Mouse (Mus musculus): ENCODE data around the gene Tenm4.

The Tenm4 gene

GRCm38 (mm10) chr7:96408161-96408889, 237.3 kb downstream of the Tenm4 start:
- no peak for DNase-seq (ENCODE audit: low spot score)

DNA sequence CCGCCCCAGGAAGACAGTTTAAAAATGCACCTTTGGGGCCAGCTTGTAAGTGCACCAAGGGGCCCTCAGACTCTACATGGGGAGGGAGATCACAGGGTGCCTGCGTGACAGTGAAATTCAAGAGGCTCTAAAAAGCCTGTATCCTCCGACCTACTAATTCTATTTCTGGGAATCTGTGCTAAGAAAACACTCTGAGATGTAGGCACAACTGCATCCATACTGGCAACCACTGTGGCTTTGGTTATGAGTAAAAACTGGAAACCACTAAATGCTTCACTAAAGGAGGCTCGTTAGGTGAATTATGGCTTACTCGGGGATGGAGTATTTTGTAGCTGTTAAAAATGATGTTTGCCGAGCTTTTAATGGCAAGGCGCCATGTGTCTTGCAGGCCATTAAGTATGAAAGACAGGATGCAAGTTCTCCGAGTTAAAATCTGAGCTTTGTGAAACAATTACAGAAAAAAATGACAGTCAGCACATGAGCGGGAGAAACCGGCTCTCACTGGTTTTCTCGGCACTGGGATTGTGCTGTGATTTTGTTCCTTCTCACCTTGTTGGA, 238.4 kb downstream of the Tenm4 start:
- no peak for DNase-seq (ENCODE audit: low spot score)

DNA sequence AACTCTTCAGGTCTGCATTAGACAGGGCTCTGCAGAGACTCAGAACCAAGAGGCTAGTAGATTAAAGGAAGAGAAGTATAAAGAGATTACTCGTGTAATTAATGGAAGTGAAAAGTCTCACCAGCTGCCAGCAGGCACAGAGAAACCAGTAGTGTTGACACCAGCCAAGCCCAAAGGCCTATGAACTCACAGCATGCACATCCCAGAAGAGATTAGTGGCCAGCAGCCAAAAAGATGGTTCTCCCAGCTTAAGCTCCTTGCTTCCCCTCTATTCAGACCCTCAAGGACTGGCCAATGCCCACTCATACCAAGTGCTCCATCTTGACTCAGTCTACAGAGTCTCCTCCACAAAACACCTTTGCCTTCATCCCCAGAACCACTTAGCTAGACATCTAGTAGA, 242.8 kb downstream of the Tenm4 start:
- no peak for DNase-seq (ENCODE audit: low spot score)

DNA sequence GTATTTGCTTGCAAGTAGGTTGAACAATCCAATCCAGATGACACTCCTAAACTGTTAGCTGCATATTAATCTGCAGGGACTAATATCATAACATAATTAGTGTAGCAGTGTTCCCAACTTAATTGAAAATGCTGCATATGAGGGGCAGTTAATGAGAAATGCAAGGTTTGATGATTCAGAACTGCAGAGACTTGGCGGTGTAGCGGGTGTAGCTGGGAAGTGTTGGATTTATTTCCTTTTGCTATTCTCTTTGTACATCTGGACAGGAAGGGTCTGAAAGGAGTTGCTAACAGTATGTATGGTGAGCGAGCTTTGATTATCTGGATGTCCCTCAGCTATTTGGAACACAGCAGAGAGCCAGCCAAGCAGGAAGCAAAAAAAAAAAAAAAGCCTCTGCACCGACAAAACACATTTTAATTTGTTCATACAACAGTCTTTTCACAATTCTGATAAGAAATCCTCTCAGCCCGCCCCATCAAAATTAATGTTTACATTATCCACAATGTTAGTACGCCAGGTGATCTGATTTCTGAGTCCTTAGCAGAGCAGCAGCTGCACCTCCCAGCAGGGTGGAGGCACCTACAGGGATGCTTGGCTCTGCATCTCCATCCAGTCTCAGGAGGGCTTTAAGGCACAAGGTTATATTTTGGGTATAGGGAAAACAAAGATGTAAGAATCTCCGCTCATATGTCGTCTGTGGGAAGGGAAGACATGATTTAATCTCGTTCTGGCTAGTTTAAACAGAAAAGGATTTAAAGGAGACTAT, 243.4 kb downstream of the Tenm4 start:
- no peak for DNase-seq (ENCODE audit: low spot score)

- peak; percentile 47 for DNase-seq (ENCODE audit: low spot score)
These were observed 246.4 kb downstream of the Tenm4 start for GRCm38 (mm10) chr7:96417251-96418004.

- DNase-seq (ENCODE audit: low spot score) = no peak
These were observed 247.1 kb downstream of the Tenm4 start for GRCm38 (mm10) chr7:96418146-96418545.

DNA sequence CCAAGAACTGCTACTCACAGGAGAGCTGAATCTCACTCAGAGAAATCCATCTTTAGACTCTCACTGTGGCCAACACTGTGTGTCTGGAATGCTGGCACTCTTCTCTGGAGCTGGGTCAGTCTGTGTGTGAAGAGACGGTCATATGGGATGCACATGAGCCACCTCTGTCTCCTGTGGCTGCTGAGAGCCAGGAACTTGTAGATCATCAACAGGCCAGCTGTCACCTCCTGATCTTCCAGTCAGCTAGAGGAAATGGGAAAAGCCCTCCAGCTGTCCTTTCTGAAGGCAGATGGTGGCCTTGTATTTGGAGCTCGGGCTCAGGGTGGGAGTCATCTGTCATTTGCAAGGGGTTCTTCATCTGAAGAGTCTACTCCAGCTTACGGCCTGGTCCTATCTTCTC, 249.0 kb downstream of the Tenm4 start:
- DNase-seq (ENCODE audit: low spot score) = no peak

DNA sequence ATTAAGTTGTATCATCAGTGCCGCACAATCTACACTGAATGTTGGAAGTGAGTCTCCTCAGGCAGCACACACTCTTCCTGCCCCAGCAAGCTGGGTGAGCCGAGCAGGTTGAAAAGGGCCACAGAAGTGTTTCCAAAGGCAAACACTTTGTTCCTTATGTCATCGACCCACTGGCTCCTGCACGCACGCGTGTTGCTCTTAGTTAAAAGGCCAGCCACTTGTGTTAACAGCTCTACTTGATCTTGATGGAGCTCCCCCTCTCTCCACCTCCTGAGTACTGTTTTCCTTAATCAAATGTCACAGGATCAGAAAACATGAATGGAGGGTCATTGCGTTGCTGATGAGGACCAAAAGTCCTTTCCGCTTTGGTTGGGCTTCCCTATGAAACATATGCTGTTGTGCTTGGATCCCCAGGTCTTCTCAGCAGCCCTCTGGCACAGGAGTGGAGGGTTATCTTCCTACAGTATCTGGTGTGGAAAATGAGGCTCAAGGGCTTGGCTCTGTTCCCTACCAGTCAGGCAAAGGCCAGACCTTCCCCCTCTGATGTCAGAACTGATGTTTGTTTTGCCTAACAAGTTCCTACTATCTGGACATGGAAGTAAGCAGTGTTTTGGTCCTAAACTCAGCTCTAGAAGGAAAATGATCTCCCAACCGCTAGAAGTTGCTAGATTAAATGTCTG, 250.0 kb downstream of the Tenm4 start:
- DNase-seq (ENCODE audit: low spot score) = peak; percentile 69

GRCm38 (mm10) chr7:96426954-96427353, 255.9 kb downstream of the Tenm4 start:
- DNase-seq (ENCODE audit: low spot score) = no peak

DNA sequence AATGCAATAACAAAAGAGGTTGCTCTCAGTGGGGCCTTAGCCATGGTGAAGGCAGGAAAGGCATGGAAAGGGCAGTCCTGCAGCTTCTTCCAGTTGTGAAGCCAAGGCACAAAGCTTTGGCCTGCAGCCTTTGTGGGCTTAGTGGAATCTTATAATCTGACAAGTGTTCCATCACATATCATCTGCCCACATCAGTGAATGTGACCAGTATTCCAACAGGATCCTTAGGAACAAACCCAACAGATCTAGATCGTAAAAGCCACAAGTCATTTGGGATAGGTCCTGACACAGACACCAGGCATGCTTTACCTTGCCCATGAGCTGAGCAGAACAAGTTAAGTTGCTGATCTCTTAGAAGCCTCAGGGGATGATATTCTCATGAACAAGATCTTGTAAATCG, 262.3 kb downstream of the Tenm4 start:
- DNase-seq (ENCODE audit: low spot score) = no peak

DNA sequence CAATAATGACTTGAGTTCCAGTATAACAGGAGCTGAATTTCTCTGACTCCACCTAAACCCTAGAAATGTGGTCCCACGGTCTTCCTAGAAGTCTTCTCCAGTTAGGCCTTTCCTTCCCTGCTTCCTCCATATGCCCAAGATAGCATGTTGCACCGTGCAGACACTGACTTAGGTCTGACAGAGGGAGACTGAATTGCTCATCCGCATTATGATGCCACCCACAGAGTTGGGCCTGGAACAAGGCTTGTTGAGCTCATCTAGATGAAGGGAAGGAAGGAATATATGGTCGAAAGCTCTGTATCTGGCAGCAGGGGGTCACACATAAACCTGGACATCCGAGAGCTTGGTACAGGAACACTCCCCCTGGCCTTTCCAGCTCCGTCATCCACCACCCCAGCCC, 267.3 kb downstream of the Tenm4 start:
- DNase-seq (ENCODE audit: low spot score) = no peak

- DNase-seq (ENCODE audit: low spot score) = no peak
These were observed 269.2 kb downstream of the Tenm4 start for GRCm38 (mm10) chr7:96440161-96440707.

DNA sequence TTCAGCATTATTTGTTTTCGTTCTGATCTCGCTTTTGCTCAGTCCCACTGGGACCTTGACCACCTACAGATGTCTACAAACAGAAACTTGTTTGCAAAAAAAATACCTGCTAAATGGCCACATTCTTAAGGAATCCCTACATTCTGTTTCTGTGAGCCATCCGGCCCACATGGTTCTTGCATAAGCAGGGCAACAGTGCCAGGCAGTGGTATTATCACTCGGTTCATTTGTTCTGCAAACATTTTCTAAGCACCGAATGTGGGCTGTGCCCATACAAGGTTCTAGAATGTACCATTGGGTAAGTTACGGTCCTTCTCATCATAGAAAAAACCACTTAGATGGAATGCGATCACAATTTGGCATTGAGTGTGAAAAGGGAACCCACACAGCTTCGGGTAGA, 274.7 kb downstream of the Tenm4 start:
- no peak for DNase-seq (ENCODE audit: low spot score)

DNA sequence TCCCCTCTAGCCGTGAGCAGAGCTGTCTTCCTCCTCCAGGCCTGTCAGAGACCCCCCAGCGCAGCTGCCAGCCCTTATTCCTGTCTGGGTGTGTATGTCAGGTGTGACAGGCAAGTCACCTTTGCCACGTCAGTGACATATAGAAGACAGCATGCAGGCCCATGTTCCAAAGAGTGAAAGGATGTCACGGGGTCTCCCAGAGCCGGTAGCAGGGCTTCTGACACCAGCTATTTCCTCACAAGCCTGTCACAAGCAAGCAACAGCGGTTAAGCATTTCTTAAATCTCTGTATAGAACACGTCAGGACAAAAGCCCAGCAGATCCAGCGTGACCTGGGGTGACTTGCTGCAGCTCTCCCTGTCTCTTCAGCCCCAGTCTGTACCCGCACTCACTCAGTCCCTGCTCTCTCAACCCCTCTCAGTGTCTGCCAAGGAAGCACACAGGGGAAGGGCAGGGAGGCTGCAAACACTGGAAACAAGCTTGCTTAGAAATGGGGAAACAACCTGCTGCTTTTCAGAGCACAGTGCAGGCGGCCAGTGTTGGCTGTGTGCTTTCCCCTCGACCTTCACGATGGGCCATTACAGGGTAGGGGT, 276.9 kb downstream of the Tenm4 start:
- no peak for DNase-seq (ENCODE audit: low spot score)

DNA sequence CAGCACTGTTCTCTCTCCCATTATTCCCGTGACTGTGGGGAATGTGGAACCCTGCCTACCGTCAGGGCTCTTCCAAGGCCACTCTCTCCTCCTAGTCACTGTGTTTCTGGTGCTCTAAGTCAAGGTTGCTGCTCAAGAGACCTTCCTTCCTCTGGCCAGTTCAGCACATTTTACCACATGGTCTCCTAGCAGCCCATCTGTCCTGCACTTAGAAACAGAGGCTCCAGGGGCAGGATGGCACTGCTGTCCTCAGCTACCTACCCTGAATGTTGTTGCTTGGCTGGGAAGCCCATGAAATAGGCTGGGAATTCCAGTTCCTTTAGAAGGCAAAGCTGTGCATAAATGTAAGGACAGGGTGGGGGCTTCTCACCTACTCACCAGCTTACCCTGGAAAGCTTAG, 284.9 kb downstream of the Tenm4 start:
- no peak for DNase-seq (ENCODE audit: low spot score)

GRCm38 (mm10) chr7:96456618-96457017, 285.6 kb downstream of the Tenm4 start:
- DNase-seq (ENCODE audit: low spot score) = no peak

GRCm38 (mm10) chr7:96457891-96458290, 286.8 kb downstream of the Tenm4 start:
- DNase-seq (ENCODE audit: low spot score) = no peak

- no peak for DNase-seq (ENCODE audit: low spot score)
These were observed 287.9 kb downstream of the Tenm4 start for GRCm38 (mm10) chr7:96458992-96459391.

DNA sequence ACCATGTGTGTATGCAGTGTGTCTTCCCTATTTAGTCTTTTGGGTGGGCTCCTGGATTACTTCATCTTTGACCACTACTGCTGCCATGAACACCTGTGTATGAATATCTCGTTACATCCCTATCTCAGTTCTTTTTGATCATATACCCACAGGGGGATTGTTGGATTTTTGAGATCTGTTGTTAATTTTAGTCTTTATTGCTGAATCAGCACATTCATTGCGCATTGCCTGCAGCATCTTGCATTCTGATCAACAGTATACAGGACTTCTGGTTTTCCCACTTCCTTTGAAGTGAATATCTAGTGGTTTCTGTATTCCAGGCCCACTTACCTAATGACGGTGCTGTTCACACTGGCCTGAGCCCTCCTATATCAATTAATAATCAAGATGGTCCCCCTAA, 295.7 kb downstream of the Tenm4 start:
- DNase-seq (ENCODE audit: low spot score) = no peak

DNA sequence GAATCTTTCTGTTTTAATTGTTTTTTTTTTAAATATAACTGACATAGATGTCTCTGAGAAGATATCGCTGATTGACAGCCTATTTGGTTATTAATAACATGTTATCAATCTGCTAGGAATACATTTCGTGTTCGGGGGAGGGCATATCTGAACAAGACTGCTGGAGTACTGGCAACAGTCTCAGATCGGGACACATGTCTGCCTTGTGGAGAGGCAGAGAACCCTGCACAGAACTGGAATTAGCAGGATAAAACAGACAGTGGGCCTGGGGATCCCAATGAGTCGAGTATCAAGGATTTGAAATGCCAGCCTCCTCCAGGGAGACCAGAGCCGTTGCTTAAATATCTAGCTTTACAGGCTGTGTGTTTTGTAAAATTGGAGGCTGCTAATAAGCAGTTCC, 299.8 kb downstream of the Tenm4 start:
- no peak for DNase-seq (ENCODE audit: low spot score)

DNA sequence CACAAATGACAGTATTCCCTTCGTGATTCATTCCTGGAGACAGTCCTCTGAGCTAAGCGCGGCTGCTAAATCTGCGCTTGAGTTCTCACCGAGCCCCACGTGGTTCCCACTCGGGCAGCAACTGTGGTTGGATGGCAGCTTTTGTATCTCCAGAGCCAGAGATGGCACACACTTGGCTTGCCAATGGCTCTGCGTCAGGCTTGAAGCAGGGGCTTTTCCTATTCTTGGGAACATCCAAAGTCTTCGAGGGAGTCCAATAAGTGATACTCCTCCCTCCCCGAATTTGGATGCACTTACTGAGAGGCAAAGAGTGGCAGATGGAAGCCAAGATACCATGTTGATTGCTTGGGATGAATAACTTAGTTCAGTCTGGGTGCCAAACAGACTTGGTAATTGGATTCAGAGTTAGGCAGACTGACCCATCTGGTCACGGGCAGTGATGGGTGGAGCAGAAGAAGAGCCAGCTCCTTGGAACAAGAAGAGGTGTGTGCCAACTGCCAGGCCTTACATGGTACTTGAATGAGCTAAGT, 303.6 kb downstream of the Tenm4 start:
- no peak for DNase-seq (ENCODE audit: low spot score)

Data from lung, postnatal 25 days (tissue).